8 mouse cellular contexts compared by ENCODE assay signal in the genomic region with DNA sequence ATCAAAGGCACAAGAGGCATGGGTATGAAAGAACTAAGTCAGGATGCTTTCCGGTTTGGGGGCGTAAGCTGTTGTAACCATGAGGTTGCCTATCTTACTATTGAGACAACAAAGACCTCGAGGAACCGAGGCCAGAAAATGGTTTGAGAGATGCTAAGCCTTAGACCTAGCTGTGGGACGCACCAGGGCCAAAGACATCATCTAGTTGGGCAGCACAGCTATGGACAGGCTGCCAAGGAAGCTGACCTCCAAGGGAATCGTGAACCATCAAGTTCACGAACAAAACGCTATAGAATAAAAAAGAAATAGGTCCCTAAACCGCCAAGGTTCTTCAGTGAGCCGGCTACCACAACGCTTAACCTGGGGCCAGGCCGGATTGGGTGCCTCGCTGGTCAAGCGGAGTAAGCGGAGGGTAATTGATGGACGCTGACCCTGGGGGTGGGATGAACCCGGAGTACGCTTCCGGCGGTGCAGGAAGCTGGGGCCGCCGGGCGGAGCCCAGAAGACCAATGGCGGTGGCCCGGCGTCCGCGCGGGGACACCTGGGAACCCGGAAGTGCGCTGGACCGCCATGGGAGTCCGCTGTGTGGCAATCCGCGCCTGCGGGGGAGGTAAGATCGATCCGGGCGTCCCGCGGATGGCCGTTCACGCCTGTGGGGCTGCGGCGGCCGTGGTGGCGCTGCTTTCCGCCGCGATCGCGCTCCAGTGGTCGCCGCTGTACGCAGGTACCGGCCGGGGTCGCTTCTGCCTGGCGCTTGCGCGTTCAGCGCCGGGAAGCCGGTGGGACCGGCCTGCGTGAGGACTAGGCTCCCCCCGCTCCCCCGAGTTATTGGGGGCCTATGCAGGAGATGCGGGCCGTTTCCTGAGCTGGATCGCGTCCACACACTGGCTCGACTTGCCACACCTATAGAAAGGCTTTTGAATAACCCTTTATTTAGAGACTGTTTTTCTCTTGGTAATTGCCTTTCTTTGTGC. TPM values are rescaled to one million over a fixed set of nuclear protein-coding genes. Genes with fewer than 3 reads are reported as not detected.
DNase-seq lines count a peak whose midpoint lies in the region; ATAC-seq and TF ChIP-seq lines count a peak whose summit lies in the region.

Naxd (plus strand) TSS at position 490 of the 974 bp plus-strand sequence.

- 4% methylated on average over 73 of the region's 73 CpGs for WGBS in embryonic facial prominence, embryonic 12.5 days
- 3% methylated on average over 73 of the region's 73 CpGs for WGBS in kidney, adult 2 months
- 4% methylated on average over 59 of the region's 73 CpGs for WGBS in limb, embryonic 14.5 days
- 4% methylated on average over 72 of the region's 73 CpGs for WGBS in midbrain, postnatal 0 days

- peak within 1 kb of the TSS; percentile 85 for H3K9ac ChIP-seq in embryonic facial prominence, embryonic 12.5 days
- H3K9ac ChIP-seq in limb, embryonic 14.5 days (ENCODE audit: low read depth, low read length, severe bottlenecking) = peak within 1 kb of the TSS; percentile 77
- peak within 1 kb of the TSS; percentile 76 for H3K9ac ChIP-seq in midbrain, postnatal 0 days (replicated peaks; ENCODE audit: low read length, poor library complexity, severe bottlenecking)

- H3K4me1 ChIP-seq in embryonic facial prominence, embryonic 12.5 days = peaks cover 10% of the 10 kb centered on the region; the same call in 1 of the 2 replicates
- H3K4me1 ChIP-seq in kidney, adult 2 months (ENCODE audit: control insufficient read depth, insufficient read depth, low read length) = peaks cover 19% of the 10 kb centered on the region
- peaks cover 12% of the 10 kb centered on the region for H3K4me1 ChIP-seq in limb, embryonic 14.5 days (ENCODE audit: control insufficient read depth, insufficient read depth, low read length)
- H3K4me1 ChIP-seq in midbrain, postnatal 0 days (ENCODE audit: insufficient read depth, low read length) = peaks cover 6% of the 10 kb centered on the region

- peaks cover 3% of the 10 kb centered on the region for H3K36me3 ChIP-seq in embryonic facial prominence, embryonic 12.5 days
- no peaks in the 10 kb centered on the region for H3K36me3 ChIP-seq in kidney, adult 2 months (ENCODE audit: control insufficient read depth, insufficient read depth, low read length)
- H3K36me3 ChIP-seq in limb, embryonic 14.5 days (ENCODE audit: control insufficient read depth, insufficient read depth, low read length) = peaks cover 3% of the 10 kb centered on the region; the same call in 1 of the 2 replicates
- H3K36me3 ChIP-seq in midbrain, postnatal 0 days (ENCODE audit: insufficient read depth, low read length) = no peaks in the 10 kb centered on the region

- peak; percentile 96 for ATAC-seq in embryonic facial prominence, embryonic 12.5 days (ENCODE audit: insufficient number of reproducible peaks, insufficient read depth, low FRiP score, low TSS enrichment)
- peak; percentile 95 for ATAC-seq in limb, embryonic 14.5 days (ENCODE audit: low FRiP score, low read depth)
- ATAC-seq in midbrain, postnatal 0 days (ENCODE audit: low FRiP score) = peak; percentile 95

- H3K9me3 ChIP-seq in embryonic facial prominence, embryonic 12.5 days = no peaks in the 10 kb centered on the region
- no peaks in the 10 kb centered on the region for H3K9me3 ChIP-seq in limb, embryonic 14.5 days (ENCODE audit: control insufficient read depth, low read length)
- H3K9me3 ChIP-seq in midbrain, postnatal 0 days (ENCODE audit: low read length) = no peaks in the 10 kb centered on the region

- TF ChIP-seq POLR2A in kidney, adult 2 months (IDR thresholded peaks at IDR 0.05; ENCODE audit: low read depth, low read length) = peak; percentile 27
- TF ChIP-seq POLR2A in limb, embryonic 14.5 days (IDR thresholded peaks at IDR 0.05; ENCODE audit: borderline replicate concordance, extremely low read depth, insufficient read depth, insufficient read length) = peak; percentile 69; the same call in 1 of the 2 replicates

- peak within 1 kb of the TSS; percentile 79 for H3K4me2 ChIP-seq in embryonic facial prominence, embryonic 12.5 days (replicated peaks)
- H3K4me2 ChIP-seq in limb, embryonic 14.5 days (replicated peaks; ENCODE audit: low read depth, low read length, severe bottlenecking) = peak within 1 kb of the TSS; percentile 78
- H3K4me2 ChIP-seq in midbrain, postnatal 0 days (ENCODE audit: low read depth, low read length, poor library complexity, severe bottlenecking) = peak within 1 kb of the TSS; percentile 48

- H3K4me3 ChIP-seq in embryonic facial prominence, embryonic 12.5 days = peak within 1 kb of the TSS; percentile 94
- H3K4me3 ChIP-seq in kidney, adult 2 months (ENCODE audit: insufficient read depth, low read depth, low read length) = peak within 1 kb of the TSS; percentile 89
- H3K4me3 ChIP-seq in limb, embryonic 14.5 days (replicated peaks; ENCODE audit: low read length) = peak within 1 kb of the TSS; percentile 87
- peak within 1 kb of the TSS; percentile 86 for H3K4me3 ChIP-seq in midbrain, postnatal 0 days (ENCODE audit: low read depth, low read length)

- H3K27ac ChIP-seq in embryonic facial prominence, embryonic 12.5 days = peak within 1 kb of the TSS; percentile 76
- H3K27ac ChIP-seq in kidney, adult 2 months (ENCODE audit: insufficient read depth, low read depth, low read length) = peak within 1 kb of the TSS; percentile 66
- peak within 1 kb of the TSS; percentile 33 for H3K27ac ChIP-seq in limb, embryonic 14.5 days (replicated peaks; ENCODE audit: low read depth, low read length)
- H3K27ac ChIP-seq in midbrain, postnatal 0 days (ENCODE audit: low read depth, low read length) = peak within 1 kb of the TSS; percentile 86

- no peaks in the 10 kb centered on the region for H3K27me3 ChIP-seq in embryonic facial prominence, embryonic 12.5 days
- no peaks in the 10 kb centered on the region for H3K27me3 ChIP-seq in kidney, adult 2 months (replicated peaks; ENCODE audit: control insufficient read depth, insufficient read depth, low read length)
- no peaks in the 10 kb centered on the region for H3K27me3 ChIP-seq in limb, embryonic 14.5 days (ENCODE audit: control insufficient read depth, insufficient read depth, low read length)
- no peaks in the 10 kb centered on the region for H3K27me3 ChIP-seq in midbrain, postnatal 0 days (ENCODE audit: insufficient read depth, low read length)

- peak; percentile 93 for DNase-seq in 3134 (ENCODE audit: extremely low read depth, insufficient read length, low spot score)
- peak; percentile 92 for DNase-seq in adrenal gland, postnatal 25 days
- peak; percentile 91 to 95 for DNase-seq in heart, adult 18-20 months
- DNase-seq in kidney, adult 2 months = peak; percentile 96
- DNase-seq in limb, embryonic 14.5 days (ENCODE audit: low spot score) = peak; percentile 91
- DNase-seq in midbrain, postnatal 0 days (ENCODE audit: low spot score) = peak; percentile 96
- peak; percentile 75 to 80 for DNase-seq in spleen, postnatal 14 days (ENCODE audit: low spot score in 2 of 2)

- TF ChIP-seq CTCF in kidney, adult 2 months (conservative IDR thresholded peaks at IDR 0.05; ENCODE audit: insufficient read depth, insufficient read length, low read depth, low read length) = no peak
- no peak for TF ChIP-seq CTCF in midbrain, postnatal 0 days (IDR thresholded peaks at IDR 0.05)

RNA-seq across cellular contexts. Expression of gene Naxd, which starts in this region (rescaled TPM):
- total RNA-seq in adrenal gland, postnatal 25 days (2021) = 75.0 and 77.5 TPM in 2 replicates
- polyA plus RNA-seq in embryonic facial prominence, embryonic 12.5 days (2016; fragmentation: Nextera tagmentation; extraction: Ambion mirVana) = 113 and 114 TPM in 2 replicates
- total RNA-seq in heart, adult 18-20 months (2021) = 10 to 100 TPM; 30.1 to 34.4 TPM
- 111 and 118 TPM in 2 replicates for polyA plus RNA-seq in kidney, adult 2 months (2012; rRNA removed)
- 117 and 129 TPM in 2 replicates for polyA plus RNA-seq in limb, embryonic 14.5 days (2012; rRNA removed)
- polyA plus RNA-seq in limb, embryonic 14.5 days (2014; fragmentation: Nextera tagmentation; extraction: Ambion mirVana) = 112 and 118 TPM in 2 replicates
- 88.6 and 89.7 TPM in 2 replicates for total RNA-seq in midbrain, postnatal 0 days (2014; rRNA removed)
- polyA plus RNA-seq in midbrain, postnatal 0 days (2015; fragmentation: Nextera tagmentation; extraction: Ambion mirVana) = 106 and 118 TPM in 2 replicates

Comparison
In these comparisons a context has a peak if more than half of its experiments do, and no peak if none do; other contexts are left out.
1. Peak in every context shown above with its lines: DNase-seq, ATAC-seq, H3K4me3 ChIP-seq and H3K27ac ChIP-seq.
2. H3K27ac ChIP-seq: peak in every context shown above with its lines; median percentile 86 in midbrain, postnatal 0 days; 76 in embryonic facial prominence, embryonic 12.5 days; 66 in kidney, adult 2 months; 33 in limb, embryonic 14.5 days.